ENCODE assay signal across 8 mouse cellular contexts in genomic region chr10:91183316-91183715, GRCm38 (mm10). TPM values are rescaled to one million over a fixed set of nuclear protein-coding genes. Genes with fewer than 3 reads are reported as not detected.
DNase-seq lines count a peak whose midpoint lies in the region; ATAC-seq and TF ChIP-seq lines count a peak whose summit lies in the region.

No protein-coding gene starts in this region.

- H3K9me3 ChIP-seq in heart, embryonic 10.5 days = no peaks in the 10 kb centered on the region
- no peaks in the 10 kb centered on the region for H3K9me3 ChIP-seq in forebrain, postnatal 0 days (ENCODE audit: low read length)
- no peaks in the 10 kb centered on the region for H3K9me3 ChIP-seq in kidney, embryonic 14.5 days (ENCODE audit: control insufficient read depth, low read length)

- peak overlapping the region; percentile 14; the same call in 1 of the 2 replicates for H3K9ac ChIP-seq in forebrain, postnatal 0 days
- no peak overlapping the region for H3K9ac ChIP-seq in kidney, embryonic 14.5 days (ENCODE audit: low read depth, low read length)

- peak overlapping the region; percentile 44 for H3K4me2 ChIP-seq in forebrain, postnatal 0 days (ENCODE audit: low read depth)
- no peak overlapping the region; the same call in 1 of the 2 replicates for H3K4me2 ChIP-seq in kidney, embryonic 14.5 days (replicated peaks; ENCODE audit: low read depth, low read length)

- H3K36me3 ChIP-seq in heart, embryonic 10.5 days = no peaks in the 10 kb centered on the region
- H3K36me3 ChIP-seq in forebrain, postnatal 0 days (ENCODE audit: insufficient read depth) = no peaks in the 10 kb centered on the region
- H3K36me3 ChIP-seq in kidney, embryonic 14.5 days (ENCODE audit: control insufficient read depth, insufficient read depth, low read length) = no peaks in the 10 kb centered on the region
- H3K36me3 ChIP-seq in macrophage (ENCODE audit: inconsistent target) = no peaks in the 10 kb centered on the region

- H3K4me3 ChIP-seq in heart, embryonic 10.5 days = peak overlapping the region; percentile 66; the same call in 1 of the 2 replicates
- peak overlapping the region; percentile 51; the same call in 1 of the 2 replicates for H3K4me3 ChIP-seq in forebrain, postnatal 0 days (ENCODE audit: low read depth, low read length)
- no peak overlapping the region for H3K4me3 ChIP-seq in kidney, embryonic 14.5 days (ENCODE audit: low read length)
- no peak overlapping the region for H3K4me3 ChIP-seq in macrophage (ENCODE audit: inconsistent target)

- no peak for TF ChIP-seq CTCF in forebrain, postnatal 0 days (IDR thresholded peaks at IDR 0.05; ENCODE audit: low read depth)

- no peak for ATAC-seq in forebrain, postnatal 0 days
- ATAC-seq in kidney, embryonic 14.5 days (ENCODE audit: low FRiP score, low TSS enrichment) = no peak

- 45% methylated on average over 3 of the region's 3 CpGs for WGBS in heart, embryonic 10.5 days
- 37% methylated on average over 3 of the region's 3 CpGs for WGBS in forebrain, postnatal 0 days
- 39% methylated on average over 3 of the region's 3 CpGs for WGBS in kidney, embryonic 14.5 days
- 70% methylated on average over 3 of the region's 3 CpGs for WGBS in macrophage (ENCODE audit: missing documents)

- no peaks in the 10 kb centered on the region for H3K79me2 ChIP-seq in macrophage (ENCODE audit: inconsistent target)

- H3K27ac ChIP-seq in heart, embryonic 10.5 days = peak overlapping the region; percentile 95
- H3K27ac ChIP-seq in forebrain, postnatal 0 days (ENCODE audit: low read depth, low read length) = peak overlapping the region; percentile 99
- peak overlapping the region; percentile 43 for H3K27ac ChIP-seq in kidney, embryonic 14.5 days (ENCODE audit: low read depth, low read length)
- peak overlapping the region; percentile 95 for H3K27ac ChIP-seq in macrophage

- DNase-seq in heart, embryonic 10.5 days (ENCODE audit: low spot score) = no peak
- DNase-seq in heart, adult 8-10 months (ENCODE audit: low spot score) = no peak
- peak; percentile 22 to 44 for DNase-seq in adrenal gland, postnatal 36 days
- DNase-seq in forebrain, postnatal 0 days = no peak
- no peak for DNase-seq in ovary, postnatal 14 days (ENCODE audit: low spot score)
- no peak for DNase-seq in right cerebral cortex, postnatal 36 days (ENCODE audit: low spot score in 2 of 2)

- H3K4me1 ChIP-seq in heart, embryonic 10.5 days = peaks cover 27% of the 10 kb centered on the region
- peaks cover 11% of the 10 kb centered on the region for H3K4me1 ChIP-seq in forebrain, postnatal 0 days (ENCODE audit: insufficient read depth)
- peaks cover 19% of the 10 kb centered on the region for H3K4me1 ChIP-seq in kidney, embryonic 14.5 days (ENCODE audit: control insufficient read depth, insufficient read depth, low read length)

- H3K27me3 ChIP-seq in heart, embryonic 10.5 days (ENCODE audit: insufficient read depth, poor library complexity, severe bottlenecking) = no peaks in the 10 kb centered on the region
- no peaks in the 10 kb centered on the region for H3K27me3 ChIP-seq in forebrain, postnatal 0 days (ENCODE audit: insufficient read depth, low read length)
- H3K27me3 ChIP-seq in kidney, embryonic 14.5 days (ENCODE audit: control insufficient read depth, insufficient read depth, low read length) = no peaks in the 10 kb centered on the region

RNA-seq across cellular contexts. Expression of gene Tmpo, which starts 2.2 kb away (rescaled TPM):
- polyA plus RNA-seq in heart, embryonic 10.5 days (2016; fragmentation: Nextera tagmentation; extraction: Ambion mirVana) = 142 and 192 TPM in 2 replicates
- total RNA-seq in heart, adult 8-10 months (2022) = 10 to 100 TPM; 36.7 to 45.0 (median 41.1) TPM
- total RNA-seq in adrenal gland, postnatal 36 days (2021) = 100 to 1,000 TPM in 1 of 2 experiments, 10 to 100 TPM in 1; 95.1 to 105 TPM
- total RNA-seq in forebrain, postnatal 0 days (2014; rRNA removed) = 126 and 149 TPM in 2 replicates
- polyA plus RNA-seq in forebrain, postnatal 0 days (2015; fragmentation: Nextera tagmentation; extraction: Ambion mirVana) = 61.3 and 62.8 TPM in 2 replicates
- polyA plus RNA-seq in kidney, embryonic 14.5 days (2014; fragmentation: Nextera tagmentation; extraction: Ambion mirVana) = 293 and 328 TPM in 2 replicates
- total RNA-seq in macrophage (2018; cell fraction: chromatin; rRNA removed) = 100 to 1,000 TPM in 18 of 26 experiments, 10 to 100 TPM in 8; 67.3 to 260 (median 119) TPM
- 10 to 100 TPM; 22.0 to 43.2 (median 33.7) TPM for total RNA-seq in macrophage (2018; cell fraction: cytosol; rRNA removed)
- 100 to 1,000 TPM in 8 of 26 experiments, 10 to 100 TPM in 18; 44.5 to 242 (median 80.1) TPM for total RNA-seq in macrophage (2018; cell fraction: nucleus; rRNA removed)
- 30.4 to 57.8 TPM (median 34.2 TPM) in 3 replicates for polyA plus RNA-seq in macrophage (2018)

RNA-seq across cellular contexts. Expression of gene Slc25a3, which starts 59.5 kb away (rescaled TPM):
- 602 and 803 TPM in 2 replicates for polyA plus RNA-seq in heart, embryonic 10.5 days (2016; fragmentation: Nextera tagmentation; extraction: Ambion mirVana)
- 1,000 to 10,000 TPM; 2,608 to 2,760 (median 2,679) TPM for total RNA-seq in heart, adult 8-10 months (2022)
- 1,000 to 10,000 TPM; 1,091 to 1,914 TPM for total RNA-seq in adrenal gland, postnatal 36 days (2021)
- 321 and 336 TPM in 2 replicates for total RNA-seq in forebrain, postnatal 0 days (2014; rRNA removed)
- 529 and 607 TPM in 2 replicates for polyA plus RNA-seq in forebrain, postnatal 0 days (2015; fragmentation: Nextera tagmentation; extraction: Ambion mirVana)
- polyA plus RNA-seq in kidney, embryonic 14.5 days (2014; fragmentation: Nextera tagmentation; extraction: Ambion mirVana) = 544 and 625 TPM in 2 replicates
- 100 to 1,000 TPM; 197 to 929 (median 501) TPM for total RNA-seq in macrophage (2018; cell fraction: chromatin; rRNA removed)
- total RNA-seq in macrophage (2018; cell fraction: cytosol; rRNA removed) = 100 to 1,000 TPM; 285 to 427 (median 348) TPM
- 100 to 1,000 TPM; 295 to 757 (median 468) TPM for total RNA-seq in macrophage (2018; cell fraction: nucleus; rRNA removed)
- polyA plus RNA-seq in macrophage (2018) = 239 to 473 TPM (median 381 TPM) in 3 replicates

Comparison
In these comparisons a context has a peak if more than half of its experiments do, and no peak if none do; other contexts are left out.
1. DNase-seq: peak in adrenal gland, postnatal 36 days (2 of 2); none in heart, embryonic 10.5 days (single experiment), heart, adult 8-10 months (single experiment), forebrain, postnatal 0 days (single experiment), ovary, postnatal 14 days (single experiment) and right cerebral cortex, postnatal 36 days (0 of 2).
2. H3K27ac ChIP-seq: peak in every context shown above with its lines; median percentile 99 in forebrain, postnatal 0 days; 95 in heart, embryonic 10.5 days; 95 in macrophage; 43 in kidney, embryonic 14.5 days.
3. H3K4me3 ChIP-seq: peak in heart, embryonic 10.5 days (single experiment) and forebrain, postnatal 0 days (single experiment); none in kidney, embryonic 14.5 days (single experiment) and macrophage (single experiment).